Mouse (Mus musculus) cerebellum, adult 9-11 months (tissue): ENCODE measurements around the gene Gm11992.

ENCODE experiments used
- DNase-seq: peaks from one replicate; pipeline ENCODE4 v3.0.0; 2022

The Gm11992 gene

GRCm38 (mm10) chr11:9048011-9048702 lies at the start of gene Gm11992:
Gm11992 (plus strand) TSS chr11:9048594.
- DNase-seq = peak; percentile 36

- DNase-seq = no peak
Measured at GRCm38 (mm10) chr11:9008761-9009160, 39.6 kb upstream of the Gm11992 start.

- DNase-seq = peak; percentile 57
Measured at GRCm38 (mm10) chr11:9010416-9010815, 38.0 kb upstream of the Gm11992 start.

- peak; percentile 87 for DNase-seq
Measured at GRCm38 (mm10) chr11:9010853-9011339, 37.5 kb upstream of the Gm11992 start, which contains the start of gene Hus1. Hus1 (minus strand) TSS chr11:9011191.

GRCm38 (mm10) chr11:9011348-9011747 lies 37.0 kb upstream of the Gm11992 start:
- DNase-seq = peak; percentile 45

GRCm38 (mm10) chr11:9014740-9015139 lies 33.7 kb upstream of the Gm11992 start:
- DNase-seq = no peak

GRCm38 (mm10) chr11:9018491-9019267 lies 29.7 kb upstream of the Gm11992 start:
- DNase-seq = no peak

GRCm38 (mm10) chr11:9020207-9020606 lies 28.2 kb upstream of the Gm11992 start:
- no peak for DNase-seq

- no peak for DNase-seq
Measured at GRCm38 (mm10) chr11:9024782-9025181, 23.6 kb upstream of the Gm11992 start.

GRCm38 (mm10) chr11:9025211-9025610 lies 23.2 kb upstream of the Gm11992 start:
- DNase-seq = no peak

GRCm38 (mm10) chr11:9031530-9031929 lies 16.9 kb upstream of the Gm11992 start:
- DNase-seq = no peak

- DNase-seq = no peak
Measured at GRCm38 (mm10) chr11:9046546-9046945, 1.8 kb upstream of the Gm11992 start.

GRCm38 (mm10) chr11:9047044-9047443 lies 1.4 kb upstream of the Gm11992 start:
- DNase-seq = no peak

- no peak for DNase-seq
Measured at GRCm38 (mm10) chr11:9048703-9049060, 288 bp downstream of the Gm11992 start, which contains the start of gene Sun3. Sun3 (minus strand) TSS chr11:9048991.

GRCm38 (mm10) chr11:9050241-9050640 lies 1.8 kb downstream of the Gm11992 start:
- no peak for DNase-seq

GRCm38 (mm10) chr11:9051895-9052294 lies 3.5 kb downstream of the Gm11992 start:
- no peak for DNase-seq

GRCm38 (mm10) chr11:9056937-9057336 lies 8.5 kb downstream of the Gm11992 start:
- no peak for DNase-seq

GRCm38 (mm10) chr11:9057711-9058110 lies 9.3 kb downstream of the Gm11992 start:
- no peak for DNase-seq

- no peak for DNase-seq
Measured at GRCm38 (mm10) chr11:9060029-9060428, 11.6 kb downstream of the Gm11992 start.

- DNase-seq = no peak
Measured at GRCm38 (mm10) chr11:9060484-9060883, 12.1 kb downstream of the Gm11992 start.

GRCm38 (mm10) chr11:9076444-9076843 lies 28.1 kb downstream of the Gm11992 start:
- DNase-seq = no peak

GRCm38 (mm10) chr11:9113189-9113588 lies 64.8 kb downstream of the Gm11992 start:
- no peak for DNase-seq

- DNase-seq = no peak
Measured at GRCm38 (mm10) chr11:9115367-9116120, 67.2 kb downstream of the Gm11992 start.
